Mouse (Mus musculus) liver, embryonic 16.5 days (tissue): ENCODE data around the gene Xaf1. TPM values are rescaled to one million over a fixed set of nuclear protein-coding genes. Genes with fewer than 3 reads are reported as not detected.

Experiments
- polyA plus RNA-seq: library from polyadenylated mRNA; unstranded; fragments of >200 nt; fragmentation: Nextera tagmentation; extraction: Ambion mirVana; gene quantifications from 2 replicates; pipeline ENCODE4 v1.2.1, GENCODE M21; 2015

Gene Xaf1
- polyA plus RNA-seq, 1 experiment from 2014 or later: 3.4 TPM

Other genes with a start within 250 kb of the Xaf1 start
- 0.01 TPM in 1 of 2 replicates, not detected in the other for gene Pitpnm3, start 165.9 kb upstream of the Xaf1 start, polyA plus RNA-seq
- not detected in 2 replicates for gene Gm43951, start 94.8 kb upstream of the Xaf1 start, polyA plus RNA-seq
- gene 4933427D14Rik, start 94.2 kb upstream of the Xaf1 start, polyA plus RNA-seq: 2.2 and 2.6 TPM in 2 replicates
- 66.4 and 68.5 TPM in 2 replicates for gene Txndc17, start 94.1 kb upstream of the Xaf1 start, polyA plus RNA-seq
- 10.6 and 11.1 TPM in 2 replicates for gene Med31, start 86.0 kb upstream of the Xaf1 start, polyA plus RNA-seq
- not detected in 2 replicates for gene Slc13a5, start 34.4 kb upstream of the Xaf1 start, polyA plus RNA-seq
- not detected in 2 replicates for gene Fbxo39, start 12.8 kb downstream of the Xaf1 start, polyA plus RNA-seq
- not detected in 2 replicates for gene Tekt1, start 60.8 kb downstream of the Xaf1 start, polyA plus RNA-seq
- gene Smtnl2, start 110.1 kb downstream of the Xaf1 start, polyA plus RNA-seq: 3.1 and 4.9 TPM in 2 replicates
- 0.25 and 0.94 TPM in 2 replicates for gene Ggt6, start 133.9 kb downstream of the Xaf1 start, polyA plus RNA-seq
- 62.3 and 68.2 TPM in 2 replicates for gene Mybbp1a, start 139.7 kb downstream of the Xaf1 start, polyA plus RNA-seq
- 3.7 and 5.7 TPM in 2 replicates for gene Spns2, start 188.3 kb downstream of the Xaf1 start, polyA plus RNA-seq
- gene Spns3, start 248.9 kb downstream of the Xaf1 start, polyA plus RNA-seq: 1.6 TPM in 2 replicates